Mouse (Mus musculus): Measurements from ENCODE around the gene Szt2. TPM values are rescaled to one million over a fixed set of nuclear protein-coding genes. Genes with fewer than 3 reads are reported as not detected.

Szt2 gene
- polyA plus RNA-seq, 1 experiment from 2014 or later: 8.0 TPM

DNA sequence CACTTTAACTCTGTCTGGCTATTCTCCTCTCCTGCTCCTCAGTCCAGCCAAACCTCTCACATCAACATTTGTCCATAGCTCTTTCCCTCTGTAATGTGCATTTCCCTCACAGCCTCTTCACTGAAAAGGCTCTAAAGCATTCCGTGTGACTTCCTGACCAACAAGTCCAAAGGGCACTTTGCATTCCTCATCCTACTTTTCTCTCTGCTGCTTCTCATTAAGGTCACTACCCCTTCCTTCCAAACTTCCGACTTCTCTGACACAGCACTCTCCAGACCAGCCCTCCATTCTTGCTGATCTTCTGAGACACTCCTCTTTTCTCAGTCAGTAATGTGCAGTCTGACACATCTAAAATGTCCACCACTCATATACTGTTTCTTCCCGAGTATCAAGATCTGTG is 12.6 kb downstream of the Szt2 start:
- Histone ChIP-seq H3K4me1 (ENCODE audit: control insufficient read depth, insufficient read depth, low read length) (no peaks in the 10 kb centered on the region), H3K9ac (ENCODE audit: low read length) (no peak overlapping the region), H3K4me3 (ENCODE audit: low read depth, low read length) (no peak overlapping the region), H3K4me2 (ENCODE audit: low read length) (no peak overlapping the region), H3K27ac (ENCODE audit: low read depth, low read length) (no peak overlapping the region), H3K36me3 (ENCODE audit: control insufficient read depth, insufficient read depth, low read length) (peaks cover 98% of the 10 kb centered on the region), H3K27me3 (replicated peaks; ENCODE audit: control insufficient read depth, insufficient read depth, low read length) (no peaks in the 10 kb centered on the region), H3K9me3 (replicated peaks; ENCODE audit: control insufficient read depth, low read length) (no peaks in the 10 kb centered on the region)
- WGBS: 90% methylated on average over 3 of the region's 3 CpGs
- no peak for ATAC-seq
- no peak for DNase-seq (ENCODE audit: low spot score)

DNA sequence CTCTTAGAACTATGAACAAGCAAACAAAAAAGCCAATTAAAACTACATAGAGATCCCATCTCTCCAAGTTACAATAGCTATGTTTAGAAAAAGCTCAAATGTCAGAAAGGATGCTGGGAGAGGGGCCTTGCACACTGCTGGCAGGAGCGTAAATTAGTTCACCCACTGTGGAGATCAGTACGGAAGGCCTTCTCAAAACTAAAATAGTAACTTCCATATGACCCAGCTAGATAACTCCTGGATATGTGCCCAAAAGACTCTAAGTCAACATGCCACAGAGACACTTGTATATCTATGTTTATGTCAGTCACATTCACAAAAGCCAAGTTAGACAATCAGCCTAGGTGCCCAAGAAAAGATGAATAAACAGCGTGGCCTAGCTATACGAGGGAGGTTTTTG is 13.8 kb downstream of the Szt2 start:
- WGBS: 91% methylated on average over 4 of the region's 4 CpGs
- ATAC-seq: no peak
- Histone ChIP-seq H3K4me2 (ENCODE audit: low read length) (no peak overlapping the region), H3K27me3 (replicated peaks; ENCODE audit: control insufficient read depth, insufficient read depth, low read length) (no peaks in the 10 kb centered on the region), H3K9ac (ENCODE audit: low read length) (no peak overlapping the region), H3K4me3 (ENCODE audit: low read depth, low read length) (no peak overlapping the region), H3K27ac (ENCODE audit: low read depth, low read length) (no peak overlapping the region), H3K4me1 (ENCODE audit: control insufficient read depth, insufficient read depth, low read length) (no peaks in the 10 kb centered on the region), H3K36me3 (ENCODE audit: control insufficient read depth, insufficient read depth, low read length) (peaks cover 98% of the 10 kb centered on the region), H3K9me3 (replicated peaks; ENCODE audit: control insufficient read depth, low read length) (no peaks in the 10 kb centered on the region)
- no peak for DNase-seq (ENCODE audit: low spot score)

DNA sequence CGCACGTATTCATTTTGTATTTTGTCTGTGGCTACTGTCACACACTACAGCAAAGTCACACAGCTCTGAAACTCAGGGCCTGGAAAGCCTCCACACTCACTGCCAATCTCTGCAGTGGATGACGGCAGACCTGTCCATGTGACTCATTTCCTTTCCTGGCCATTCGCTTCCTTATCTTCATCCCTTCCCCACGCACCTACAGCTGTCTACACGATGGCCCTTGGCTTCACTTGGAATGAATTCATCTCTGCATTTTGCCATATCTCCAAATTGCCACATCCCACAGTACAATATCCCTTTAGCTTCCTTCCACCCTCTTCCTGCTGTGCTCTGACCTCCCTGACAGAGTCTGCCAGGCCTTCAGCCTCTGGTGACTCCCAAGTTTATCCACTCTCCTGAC is 14.6 kb downstream of the Szt2 start:
- no peaks in the 10 kb centered on the region for H3K9me3 ChIP-seq (replicated peaks; ENCODE audit: control insufficient read depth, low read length)
- WGBS: 96% methylated on average over 6 of the region's 6 CpGs
- no peaks in the 10 kb centered on the region for H3K27me3 ChIP-seq (replicated peaks; ENCODE audit: control insufficient read depth, insufficient read depth, low read length)
- no peak overlapping the region for H3K4me3 ChIP-seq (ENCODE audit: low read depth, low read length)
- no peak overlapping the region for H3K9ac ChIP-seq (ENCODE audit: low read length)
- ATAC-seq (no peak), DNase-seq (ENCODE audit: low spot score) (no peak)
- no peak overlapping the region for H3K27ac ChIP-seq (ENCODE audit: low read depth, low read length)
- no peaks in the 10 kb centered on the region for H3K4me1 ChIP-seq (ENCODE audit: control insufficient read depth, insufficient read depth, low read length)
- H3K36me3 ChIP-seq (ENCODE audit: control insufficient read depth, insufficient read depth, low read length): peaks cover 98% of the 10 kb centered on the region
- no peak overlapping the region for H3K4me2 ChIP-seq (ENCODE audit: low read length)

DNA sequence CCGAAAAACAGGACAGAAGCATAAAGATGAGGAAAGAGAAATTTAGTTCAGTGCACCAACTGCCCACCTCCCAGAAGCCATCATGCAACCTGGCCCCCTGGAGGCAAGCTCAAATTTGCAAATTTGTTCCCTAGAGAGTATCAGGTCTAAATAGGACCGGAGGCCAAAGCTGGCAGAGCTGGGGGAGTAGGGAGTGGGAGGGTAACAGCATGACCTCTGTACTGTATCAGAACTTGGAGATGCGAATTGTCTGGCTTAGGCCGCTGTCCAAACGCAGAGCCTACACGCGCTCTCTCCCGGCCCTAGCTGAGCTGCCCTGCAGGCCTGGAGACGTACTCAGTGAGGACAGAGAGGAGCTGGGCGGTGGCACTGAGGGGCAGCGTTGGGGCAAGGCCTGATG is 18.9 kb downstream of the Szt2 start:
- H3K36me3 ChIP-seq (ENCODE audit: control insufficient read depth, insufficient read depth, low read length): peaks cover 99% of the 10 kb centered on the region
- no peak overlapping the region for H3K4me2 ChIP-seq (ENCODE audit: low read length)
- no peak overlapping the region for H3K27ac ChIP-seq (ENCODE audit: low read depth, low read length)
- no peak for DNase-seq (ENCODE audit: low spot score)
- no peaks in the 10 kb centered on the region for H3K9me3 ChIP-seq (replicated peaks; ENCODE audit: control insufficient read depth, low read length)
- no peak for ATAC-seq
- 95% methylated on average over 11 of the region's 11 CpGs for whole genome bisulfite sequencing
- no peak overlapping the region for H3K9ac ChIP-seq (ENCODE audit: low read length)
- no peak overlapping the region for H3K4me3 ChIP-seq (ENCODE audit: low read depth, low read length)
- H3K4me1 ChIP-seq (ENCODE audit: control insufficient read depth, insufficient read depth, low read length): no peaks in the 10 kb centered on the region
- H3K27me3 ChIP-seq (replicated peaks; ENCODE audit: control insufficient read depth, insufficient read depth, low read length): no peaks in the 10 kb centered on the region

DNA sequence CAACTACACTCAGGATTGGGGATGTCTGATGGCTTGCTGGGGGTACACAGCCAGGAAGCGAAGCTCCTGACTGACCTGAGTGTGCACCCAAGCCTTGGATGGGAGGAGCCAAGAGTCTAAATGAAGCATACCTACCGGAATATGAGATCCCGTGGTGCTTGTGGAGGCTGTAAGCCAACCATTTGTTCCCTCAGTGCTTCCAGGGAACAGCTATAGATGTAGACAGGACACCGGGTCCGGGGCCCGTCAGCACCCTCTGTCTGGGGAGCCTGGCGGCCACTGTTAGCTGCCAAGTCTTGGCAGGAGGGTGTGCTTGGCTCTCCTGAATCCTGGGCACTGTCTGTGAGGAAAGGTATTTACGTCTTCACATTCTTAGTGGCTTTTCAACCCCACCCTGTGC is 21.8 kb downstream of the Szt2 start:
- Histone ChIP-seq H3K4me2 (ENCODE audit: low read length) (no peak overlapping the region), H3K9ac (ENCODE audit: low read length) (no peak overlapping the region), H3K36me3 (ENCODE audit: control insufficient read depth, insufficient read depth, low read length) (peaks cover 100% of the 10 kb centered on the region), H3K4me3 (ENCODE audit: low read depth, low read length) (no peak overlapping the region), H3K4me1 (ENCODE audit: control insufficient read depth, insufficient read depth, low read length) (no peaks in the 10 kb centered on the region), H3K9me3 (replicated peaks; ENCODE audit: control insufficient read depth, low read length) (no peaks in the 10 kb centered on the region), H3K27ac (ENCODE audit: low read depth, low read length) (no peak overlapping the region), H3K27me3 (replicated peaks; ENCODE audit: control insufficient read depth, insufficient read depth, low read length) (no peaks in the 10 kb centered on the region)
- 94% methylated on average over 8 of the region's 8 CpGs for WGBS
- no peak for ATAC-seq
- no peak for DNase-seq (ENCODE audit: low spot score)

DNA sequence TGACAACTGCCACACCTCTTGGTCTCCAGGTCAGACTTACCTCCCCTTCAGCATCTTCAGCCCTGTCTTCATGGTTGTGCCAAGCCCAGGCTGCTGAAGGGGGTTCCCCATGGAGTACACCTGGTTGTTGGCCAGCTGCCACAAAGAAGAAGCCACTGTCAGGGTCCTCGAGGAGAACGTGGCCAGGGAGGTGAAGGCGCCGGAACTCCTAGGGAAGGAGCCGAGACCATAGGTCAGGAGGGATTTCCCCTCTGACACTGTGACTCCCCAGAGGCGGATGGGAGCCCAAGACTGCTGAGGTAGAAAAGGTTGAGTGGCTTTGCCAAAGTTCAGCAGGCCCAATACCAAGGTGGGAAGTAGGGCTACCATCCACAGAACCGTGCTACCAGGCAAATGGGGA is 25.8 kb downstream of the Szt2 start:
- Histone ChIP-seq H3K9ac (ENCODE audit: low read length) (no peak overlapping the region), H3K4me2 (ENCODE audit: low read length) (no peak overlapping the region), H3K9me3 (replicated peaks; ENCODE audit: control insufficient read depth, low read length) (no peaks in the 10 kb centered on the region), H3K4me3 (ENCODE audit: low read depth, low read length) (no peak overlapping the region), H3K36me3 (ENCODE audit: control insufficient read depth, insufficient read depth, low read length) (peaks cover 98% of the 10 kb centered on the region), H3K4me1 (ENCODE audit: control insufficient read depth, insufficient read depth, low read length) (no peaks in the 10 kb centered on the region), H3K27me3 (replicated peaks; ENCODE audit: control insufficient read depth, insufficient read depth, low read length) (no peaks in the 10 kb centered on the region), H3K27ac (ENCODE audit: low read depth, low read length) (no peak overlapping the region)
- 94% methylated on average over 7 of the region's 7 CpGs for WGBS
- DNase-seq (ENCODE audit: low spot score): no peak
- ATAC-seq: no peak

DNA sequence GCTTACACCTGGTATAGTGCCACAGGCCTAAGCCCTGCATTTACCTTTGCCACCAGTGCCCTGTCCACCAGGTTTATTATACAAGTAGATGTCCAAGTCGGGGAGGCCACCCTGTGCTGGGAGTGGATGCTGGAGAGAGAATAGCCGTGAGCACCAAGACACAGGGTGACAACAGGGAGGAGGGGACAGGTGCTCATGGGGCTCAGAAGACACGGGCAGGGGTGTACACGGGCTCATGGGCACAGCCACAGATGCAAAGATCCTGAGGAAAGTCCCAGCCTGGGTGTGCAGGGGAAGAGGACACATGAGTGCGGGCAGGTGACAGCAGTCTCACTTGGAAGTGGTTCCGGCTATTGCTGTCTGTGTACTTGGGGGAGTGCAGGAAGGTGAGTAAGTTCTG is 33.1 kb downstream of the Szt2 start:
- Histone ChIP-seq H3K36me3 (ENCODE audit: control insufficient read depth, insufficient read depth, low read length) (peaks cover 99% of the 10 kb centered on the region), H3K4me3 (ENCODE audit: low read depth, low read length) (no peak overlapping the region), H3K9me3 (replicated peaks; ENCODE audit: control insufficient read depth, low read length) (no peaks in the 10 kb centered on the region), H3K9ac (ENCODE audit: low read length) (no peak overlapping the region), H3K4me2 (ENCODE audit: low read length) (no peak overlapping the region), H3K27ac (ENCODE audit: low read depth, low read length) (no peak overlapping the region), H3K27me3 (replicated peaks; ENCODE audit: control insufficient read depth, insufficient read depth, low read length) (no peaks in the 10 kb centered on the region), H3K4me1 (ENCODE audit: control insufficient read depth, insufficient read depth, low read length) (no peaks in the 10 kb centered on the region)
- DNase-seq (ENCODE audit: low spot score) (no peak), ATAC-seq (no peak)
- 92% methylated on average over 6 of the region's 6 CpGs for WGBS

DNA sequence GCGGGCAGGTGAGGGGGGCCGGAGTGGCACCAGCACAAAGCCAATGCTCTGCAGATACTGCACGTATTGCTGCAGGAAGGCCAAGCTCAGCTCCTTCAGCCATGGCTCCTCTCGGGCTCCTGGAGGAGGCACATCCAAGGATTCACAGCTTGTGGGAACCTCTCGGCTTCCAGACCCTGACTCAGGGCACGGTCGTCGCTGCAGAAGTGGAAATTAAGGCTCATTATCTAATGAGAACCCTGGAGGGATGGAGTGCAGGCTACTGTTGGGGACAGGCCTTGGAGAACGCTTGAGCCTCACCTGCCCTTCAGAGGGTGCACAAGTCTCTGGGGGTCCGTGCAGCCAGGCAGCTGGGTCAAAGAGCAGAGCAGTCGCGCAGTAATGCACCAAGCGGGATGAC is 37.3 kb downstream of the Szt2 start:
- Histone ChIP-seq H3K27me3 (replicated peaks; ENCODE audit: control insufficient read depth, insufficient read depth, low read length) (no peaks in the 10 kb centered on the region), H3K9ac (ENCODE audit: low read length) (no peak overlapping the region), H3K4me3 (ENCODE audit: low read depth, low read length) (no peak overlapping the region), H3K9me3 (replicated peaks; ENCODE audit: control insufficient read depth, low read length) (no peaks in the 10 kb centered on the region), H3K36me3 (ENCODE audit: control insufficient read depth, insufficient read depth, low read length) (peaks cover 94% of the 10 kb centered on the region), H3K27ac (ENCODE audit: low read depth, low read length) (no peak overlapping the region), H3K4me2 (ENCODE audit: low read length) (no peak overlapping the region), H3K4me1 (ENCODE audit: control insufficient read depth, insufficient read depth, low read length) (no peaks in the 10 kb centered on the region)
- DNase-seq (ENCODE audit: low spot score) (no peak), ATAC-seq (no peak)
- 91% methylated on average over 13 of the region's 13 CpGs for WGBS

DNA sequence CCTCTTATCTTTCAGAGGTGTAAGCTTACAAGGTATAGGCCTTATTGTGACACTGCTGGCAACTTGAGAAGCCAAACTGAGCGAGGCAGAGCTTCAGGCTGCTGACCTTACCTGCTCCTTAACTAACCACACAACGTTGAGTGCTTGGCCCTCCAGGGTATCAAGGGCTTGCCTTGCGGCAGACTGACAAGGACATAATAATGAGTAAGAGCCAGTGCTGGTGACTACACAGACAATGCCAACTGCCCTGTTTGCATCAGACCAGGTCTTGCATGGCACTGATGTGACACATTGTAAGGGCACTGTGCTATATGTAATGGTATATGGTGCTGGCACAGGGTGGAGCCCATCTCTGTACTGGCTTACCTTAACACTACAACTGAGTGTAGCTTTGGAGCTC is 40.5 kb downstream of the Szt2 start:
- Histone ChIP-seq H3K36me3 (ENCODE audit: control insufficient read depth, insufficient read depth, low read length) (peaks cover 92% of the 10 kb centered on the region), H3K27me3 (replicated peaks; ENCODE audit: control insufficient read depth, insufficient read depth, low read length) (no peaks in the 10 kb centered on the region), H3K27ac (ENCODE audit: low read depth, low read length) (no peak overlapping the region), H3K9me3 (replicated peaks; ENCODE audit: control insufficient read depth, low read length) (no peaks in the 10 kb centered on the region), H3K4me1 (ENCODE audit: control insufficient read depth, insufficient read depth, low read length) (no peaks in the 10 kb centered on the region), H3K9ac (ENCODE audit: low read length) (no peak overlapping the region), H3K4me2 (ENCODE audit: low read length) (no peak overlapping the region), H3K4me3 (ENCODE audit: low read depth, low read length) (no peak overlapping the region)
- 88% methylated on average over 3 of the region's 3 CpGs for WGBS
- no peak for ATAC-seq
- no peak for DNase-seq (ENCODE audit: low spot score)

DNA sequence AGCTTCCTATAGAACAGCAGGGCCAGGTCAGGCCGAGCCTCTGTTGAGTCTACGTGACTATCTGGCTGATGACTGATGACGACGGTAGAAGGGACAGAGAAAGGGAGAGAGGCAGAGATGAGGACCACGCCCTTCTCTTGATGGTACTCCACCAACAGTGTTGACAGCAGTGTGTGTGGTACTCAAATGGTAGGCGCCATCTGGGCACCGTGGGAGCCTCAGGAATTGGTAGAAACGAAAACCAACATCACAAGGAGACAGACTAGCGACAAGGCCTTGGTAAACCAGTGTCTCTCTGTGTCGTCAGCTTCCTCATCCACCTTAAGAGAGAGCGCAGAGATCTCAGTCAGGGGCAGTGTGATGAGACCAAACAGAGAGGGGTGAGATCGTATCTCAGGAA is 41.5 kb downstream of the Szt2 start:
- Histone ChIP-seq H3K4me2 (ENCODE audit: low read length) (no peak overlapping the region), H3K9ac (ENCODE audit: low read length) (no peak overlapping the region), H3K36me3 (ENCODE audit: control insufficient read depth, insufficient read depth, low read length) (peaks cover 92% of the 10 kb centered on the region), H3K4me1 (ENCODE audit: control insufficient read depth, insufficient read depth, low read length) (no peaks in the 10 kb centered on the region), H3K4me3 (ENCODE audit: low read depth, low read length) (no peak overlapping the region), H3K27me3 (replicated peaks; ENCODE audit: control insufficient read depth, insufficient read depth, low read length) (no peaks in the 10 kb centered on the region), H3K9me3 (replicated peaks; ENCODE audit: control insufficient read depth, low read length) (no peaks in the 10 kb centered on the region), H3K27ac (ENCODE audit: low read depth, low read length) (no peak overlapping the region)
- ATAC-seq (no peak), DNase-seq (ENCODE audit: low spot score) (no peak)
- WGBS: 86% methylated on average over 12 of the region's 12 CpGs

Data from forebrain, embryonic 14.5 days (tissue).